Mouse (Mus musculus): Measurements from ENCODE around the gene Nolc1.

Nolc1 gene

DNA sequence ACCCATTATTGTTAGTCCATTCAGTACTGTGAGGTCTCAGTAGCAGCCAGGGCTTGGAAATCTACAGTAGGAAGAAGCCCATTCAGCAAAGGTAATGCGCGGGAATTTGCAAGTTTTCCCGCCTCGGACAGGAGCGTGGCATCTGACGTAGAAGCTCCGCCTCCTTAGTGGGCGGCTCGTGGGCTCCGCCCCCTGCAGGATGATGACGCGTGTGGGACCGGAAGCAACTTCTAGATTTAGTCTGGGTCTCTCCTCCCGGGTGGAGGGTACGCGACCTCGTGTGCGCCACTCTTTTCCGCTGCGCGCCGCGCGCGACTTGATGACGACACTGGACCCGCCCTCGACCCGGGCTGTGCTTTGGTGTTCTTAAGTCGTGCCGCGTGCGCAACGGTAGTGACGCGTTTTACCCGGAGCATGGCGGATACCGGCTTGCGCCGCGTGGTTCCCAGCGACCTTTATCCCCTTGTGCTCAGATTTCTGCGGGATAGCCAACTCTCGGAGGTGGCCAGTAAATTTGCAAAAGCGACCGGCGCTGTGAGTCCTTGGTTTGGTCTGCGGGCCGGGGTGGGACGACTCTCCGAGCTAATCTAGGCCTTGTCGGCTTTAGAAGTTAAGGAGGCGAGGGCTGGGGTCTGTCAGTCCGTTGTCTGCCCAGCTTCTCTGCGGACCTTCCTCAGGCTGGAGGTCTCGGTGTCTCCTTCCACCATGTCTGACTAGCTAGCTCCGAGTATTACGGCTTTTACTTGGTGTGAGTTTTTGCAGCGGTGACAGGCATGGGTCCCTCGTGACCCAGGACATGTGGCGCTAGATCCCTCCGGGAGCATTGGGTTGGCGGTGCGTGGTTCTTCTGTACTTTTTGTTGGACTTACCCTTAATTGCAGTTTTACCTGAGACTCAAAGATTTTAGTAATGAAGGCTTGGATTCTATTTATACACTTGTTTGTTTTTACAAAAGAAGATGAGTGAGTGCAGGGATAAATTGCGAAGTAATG lies at the start of gene Nolc1:
TSS of gene Nolc1 (plus strand) at position 248 of the 992 bp plus-strand sequence.
- in situ Hi-C loops (cut with MboI, MseI), result no loop called here

- in situ Hi-C loops (cut with MboI, MseI), result loop anchor here (5.0 kb wide), 1 partner anchor 79 kb away; no protein-coding TSS in a partner anchor
Observed at GRCm38 (mm10) chr19:46026567-46026966, 49.1 kb upstream of the Nolc1 start.

DNA sequence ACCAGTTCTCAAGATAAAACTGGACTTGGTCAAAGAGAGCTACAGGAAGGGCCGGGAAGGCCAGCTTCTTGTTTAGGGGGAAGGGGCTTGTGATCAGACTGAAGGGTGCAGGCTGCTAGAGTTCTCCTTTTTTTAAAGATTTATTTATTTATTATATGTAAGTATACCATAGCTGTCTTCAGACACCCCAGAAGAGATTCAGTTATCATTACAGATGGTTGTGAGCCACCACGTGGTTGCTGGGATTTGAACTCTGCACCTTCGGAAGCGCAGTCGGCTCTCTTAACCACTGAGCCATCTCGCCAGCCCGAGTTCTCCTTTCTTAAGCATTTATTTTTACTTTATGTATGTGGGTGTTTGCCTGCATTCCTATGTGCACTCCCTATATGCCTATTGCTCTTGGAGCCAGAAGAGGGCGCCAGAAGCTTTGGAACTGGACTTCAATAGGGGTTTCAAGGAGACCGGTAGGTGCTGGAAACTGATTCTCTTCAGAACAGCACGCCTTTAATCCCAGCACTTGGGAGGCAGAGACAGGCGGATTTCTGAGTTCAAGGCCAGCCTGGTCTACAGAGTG lies 46.8 kb upstream of the Nolc1 start:
- in situ Hi-C loops (cut with MboI, MseI), result loop anchor here (5.0 kb wide), 1 partner anchor 82 kb away; no protein-coding TSS in a partner anchor

- in situ Hi-C loops (cut with MboI, MseI), result loop anchor here (5.0 kb wide), 1 partner anchor 82 kb away; no protein-coding TSS in a partner anchor
Observed at GRCm38 (mm10) chr19:46029652-46030051, 46.0 kb upstream of the Nolc1 start.

GRCm38 (mm10) chr19:46030196-46030983 lies 45.3 kb upstream of the Nolc1 start:
- in situ Hi-C loops (cut with MboI, MseI), result no loop called here

GRCm38 (mm10) chr19:46031689-46032432 lies 43.8 kb upstream of the Nolc1 start:
- in situ Hi-C loops (cut with MboI, MseI), result no loop called here

- in situ Hi-C loops (cut with MboI, MseI), result no loop called here
Observed at GRCm38 (mm10) chr19:46032731-46033510, 42.7 kb upstream of the Nolc1 start.

DNA sequence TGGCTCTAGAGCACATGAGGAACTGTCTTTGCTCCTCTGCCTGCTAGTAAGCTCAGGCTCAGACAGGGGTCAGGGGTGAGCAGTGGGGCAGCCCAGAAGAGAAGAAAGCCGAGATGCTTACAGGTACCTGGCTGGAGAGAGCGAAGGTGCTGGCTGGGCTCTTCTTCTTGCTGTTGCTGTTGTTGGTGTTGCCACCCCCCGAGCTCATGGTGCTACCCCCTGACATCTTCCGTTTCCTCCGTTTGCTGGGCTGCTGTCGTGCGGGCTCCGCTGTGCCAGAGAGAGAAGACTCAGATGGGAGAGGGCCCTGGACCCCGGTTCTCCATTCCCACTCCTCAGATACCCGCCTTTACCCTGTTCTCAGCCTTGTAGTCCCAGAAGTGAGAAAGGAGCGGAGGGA lies 41.8 kb upstream of the Nolc1 start:
- in situ Hi-C loops (cut with MboI, MseI), result no loop called here

GRCm38 (mm10) chr19:46035971-46036370 lies 39.7 kb upstream of the Nolc1 start:
- in situ Hi-C loops (cut with MboI, MseI), result no loop called here

DNA sequence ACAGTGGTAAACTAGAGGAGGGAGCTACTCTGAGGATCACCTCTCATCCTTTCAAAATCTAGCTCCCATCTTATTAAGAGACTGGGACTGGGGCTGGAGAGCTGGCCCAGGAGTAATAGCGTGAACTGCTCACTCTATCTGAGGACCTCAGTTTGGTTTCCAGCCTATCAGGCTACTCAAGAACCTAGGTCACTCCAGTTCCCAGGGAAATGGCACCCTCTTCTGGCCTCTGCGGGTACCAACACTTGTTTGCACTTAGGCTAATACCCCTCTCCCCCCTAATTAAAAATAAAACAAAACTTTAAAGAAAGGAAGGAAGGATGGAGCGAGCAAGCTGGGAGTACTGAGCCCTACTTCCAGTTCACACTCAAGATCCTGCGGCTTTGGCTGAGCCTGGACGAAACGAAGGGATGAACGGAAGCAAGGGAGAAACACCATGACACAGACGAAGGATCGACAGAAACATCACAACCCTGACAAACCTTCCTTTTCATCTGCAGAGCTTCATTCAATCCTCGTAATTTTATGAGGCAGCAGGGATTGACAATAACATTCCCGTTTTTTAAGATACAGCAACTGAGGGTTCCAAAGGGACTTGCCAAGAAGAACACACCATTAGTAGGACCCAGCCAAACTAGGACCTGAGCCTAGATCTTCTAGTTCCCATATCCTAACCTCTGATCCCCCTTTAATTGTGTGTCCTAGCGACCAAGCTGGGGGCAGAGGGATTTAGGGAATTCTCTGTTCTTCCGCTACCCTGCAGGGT lies 39.0 kb upstream of the Nolc1 start:
- in situ Hi-C loops (cut with MboI, MseI), result no loop called here

DNA sequence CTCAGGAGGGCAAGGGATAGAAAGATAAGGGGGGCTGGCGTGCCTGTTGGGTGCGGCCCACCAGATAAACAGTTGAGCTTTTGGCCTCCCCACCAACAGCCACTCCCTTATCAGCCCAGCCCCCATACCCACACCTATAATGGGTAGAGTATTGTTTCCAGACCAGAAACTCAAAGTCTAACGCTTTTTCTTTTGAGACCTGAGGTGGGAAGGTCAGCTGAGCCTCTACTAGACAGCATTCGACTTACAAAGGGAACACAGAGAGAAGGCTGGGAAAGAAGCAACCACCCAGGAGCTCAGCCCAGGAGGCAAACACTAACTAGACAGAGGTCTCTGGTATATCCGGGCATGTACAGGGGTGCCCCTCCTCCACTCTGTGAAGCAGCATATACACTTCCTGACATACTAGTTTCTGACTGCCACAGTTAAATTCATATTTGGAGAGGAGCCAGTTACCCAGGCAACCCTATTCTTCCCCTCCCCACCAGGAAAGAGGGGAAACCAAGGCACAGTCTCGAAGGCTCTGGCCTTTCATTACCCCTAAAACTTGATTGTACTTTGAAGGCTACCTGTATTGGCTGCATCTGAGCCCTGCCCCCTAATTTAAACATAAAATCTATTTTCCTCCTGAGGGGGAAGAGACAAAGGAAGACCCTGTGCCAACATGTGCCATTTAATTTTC lies 38.3 kb upstream of the Nolc1 start:
- in situ Hi-C loops (cut with MboI, MseI), result no loop called here

DNA sequence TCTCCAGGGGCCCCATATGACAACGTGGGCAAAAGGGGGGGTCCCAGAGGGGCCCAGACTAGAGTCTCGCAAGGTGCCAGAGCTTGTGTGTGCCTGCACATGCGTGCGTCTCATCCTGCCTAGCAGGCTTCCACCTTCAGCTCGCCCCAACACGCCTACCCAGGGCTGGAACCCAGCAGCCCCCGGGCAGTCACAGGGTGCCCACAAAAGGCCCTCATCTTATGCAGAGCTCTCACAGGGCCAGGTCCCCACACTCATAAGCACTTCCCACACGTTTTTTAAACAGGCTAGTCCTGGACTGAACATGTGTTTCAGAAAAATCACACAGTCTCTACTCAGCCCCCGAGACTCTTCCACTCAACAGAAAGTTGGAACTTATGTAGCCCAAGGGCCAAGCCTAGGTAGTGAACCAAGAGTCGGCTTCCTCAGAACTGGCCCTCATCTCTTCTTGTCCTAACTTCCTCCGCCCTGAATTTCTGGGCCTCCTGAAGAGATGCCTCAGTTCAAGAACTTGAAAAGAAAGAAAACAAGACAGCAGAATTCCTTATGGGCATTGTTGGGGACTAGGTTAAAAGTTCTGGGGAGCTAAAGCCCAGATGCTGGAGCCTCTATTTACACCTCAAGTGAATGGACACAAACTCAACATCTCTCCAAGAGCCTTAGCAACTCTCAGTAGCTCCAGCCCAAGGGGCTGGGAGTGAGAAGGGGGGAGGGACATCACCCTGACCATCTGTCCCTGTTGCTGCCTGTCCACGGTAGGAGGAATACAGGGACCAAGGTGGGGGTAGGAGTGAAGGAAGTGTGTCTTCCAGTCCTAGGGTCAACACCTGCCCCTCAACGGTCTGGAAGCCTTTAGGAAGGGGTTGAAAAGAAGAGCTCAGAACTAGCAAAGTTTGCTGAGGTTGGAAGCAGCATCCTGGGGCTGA lies 37.5 kb upstream of the Nolc1 start:
- in situ Hi-C loops (cut with MboI, MseI), result no loop called here

DNA sequence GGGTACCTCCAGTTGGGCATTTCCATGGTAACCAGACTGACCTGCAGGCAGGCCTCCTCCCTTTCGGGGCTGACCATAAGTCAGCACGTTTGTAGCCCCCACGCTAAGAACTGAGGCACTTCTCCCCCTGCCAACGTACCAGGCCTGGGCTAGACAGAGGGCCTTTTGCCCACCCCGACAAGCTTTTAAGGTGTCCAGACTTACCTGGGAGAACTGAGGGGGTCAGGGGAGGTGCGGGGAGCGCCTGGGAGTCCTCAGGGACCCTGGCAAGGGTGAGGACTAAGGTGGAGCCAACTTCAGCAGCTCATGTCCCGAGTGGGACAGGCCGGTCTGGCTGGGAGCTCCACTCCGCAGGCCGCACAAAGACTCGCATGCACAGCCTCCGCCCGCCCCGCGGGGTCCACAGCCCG lies 36.8 kb upstream of the Nolc1 start:
- in situ Hi-C loops (cut with MboI, MseI), result no loop called here

- in situ Hi-C loops (cut with MboI, MseI), result no loop called here
Observed at GRCm38 (mm10) chr19:46039478-46039877, 36.2 kb upstream of the Nolc1 start.

DNA sequence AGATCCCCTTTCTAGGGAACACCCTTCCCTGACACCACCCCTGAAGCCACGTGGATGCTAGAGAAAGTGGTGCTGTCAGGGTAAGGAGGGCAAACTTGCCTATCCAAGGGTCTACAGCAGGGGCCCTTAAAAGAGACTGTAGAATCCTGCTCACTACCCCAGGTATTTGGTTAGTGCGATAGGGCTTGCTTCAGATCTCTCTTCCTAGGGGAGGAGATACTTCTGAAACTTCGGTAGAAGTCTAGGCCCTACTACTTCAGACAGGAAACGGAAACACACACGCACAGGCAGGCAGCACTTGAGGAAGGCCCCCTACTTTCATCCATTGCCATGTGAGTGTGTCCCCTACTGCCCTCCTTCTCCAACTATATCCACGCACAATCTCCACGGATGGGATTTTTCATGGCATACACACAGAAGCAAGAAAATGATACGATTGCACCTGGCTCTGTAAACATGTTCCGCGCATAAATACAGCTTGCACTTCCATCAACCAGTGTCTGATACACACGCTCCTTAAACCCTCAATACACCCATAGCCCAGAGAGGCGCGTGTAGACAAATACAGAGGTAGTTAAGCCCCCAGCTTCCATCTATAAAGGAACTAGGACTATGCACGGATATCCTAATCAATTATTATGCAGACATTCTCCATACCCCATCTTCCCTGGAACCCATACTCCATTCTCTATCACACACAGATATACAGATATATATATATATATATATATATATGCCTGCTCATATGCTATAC lies 35.3 kb upstream of the Nolc1 start:
- in situ Hi-C loops (cut with MboI, MseI), result loop anchor here (10.0 kb wide), 1 partner anchor 1414 kb away; no protein-coding TSS in a partner anchor

DNA sequence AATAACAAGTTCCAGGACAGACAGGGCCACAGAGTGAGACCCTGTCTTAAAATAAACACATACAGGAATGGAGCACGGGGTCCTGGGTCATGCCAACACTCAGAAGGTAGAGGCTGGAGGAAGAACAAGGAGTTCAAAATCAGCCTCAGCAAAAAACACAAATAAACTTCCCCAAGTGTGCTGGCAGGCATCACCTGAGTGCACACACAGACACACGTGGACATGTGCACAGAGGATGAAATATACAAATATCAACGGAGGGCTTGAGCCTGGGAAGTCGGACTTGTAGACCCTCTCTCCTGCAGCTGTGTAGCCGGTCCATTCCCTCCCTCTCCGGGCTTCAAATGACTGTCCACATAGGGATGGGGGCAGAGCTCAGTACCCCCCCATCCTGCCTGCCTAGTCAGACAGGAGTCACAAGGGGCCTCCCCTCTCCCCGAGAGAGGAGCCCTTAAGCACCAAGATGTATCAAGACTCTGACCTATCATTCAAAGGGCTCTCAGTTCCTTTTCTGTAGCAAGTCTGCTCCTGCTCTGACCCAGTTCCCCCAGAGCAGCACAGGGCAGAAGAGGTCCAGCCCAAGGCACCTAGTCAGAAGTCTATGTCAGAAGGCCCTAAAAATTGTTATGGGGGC lies 34.2 kb upstream of the Nolc1 start:
- in situ Hi-C loops (cut with MboI, MseI), result loop anchor here (10.0 kb wide), 1 partner anchor 1413 kb away; no protein-coding TSS in a partner anchor
